Mouse (Mus musculus) thymus, postnatal 25 days (tissue): Measurements from ENCODE around the gene Gm4216.
"Not testable (repeated sequence)": the region's sequence is repeated elsewhere in the genome, so short reads cannot be mapped to it uniquely, and the experiment has no call there.

Source experiments
- DNase-seq: peaks from one replicate; pipeline ENCODE4 v3.0.0; 2022

Gm4216 gene

GRCm38 (mm10) chr7:23019823-23020222 lies at the start of gene Gm4216:
TSS of gene Gm4216 (minus strand) at chr7:23019923.
- DNase-seq: not testable (repeated sequence)

- DNase-seq: not testable (repeated sequence)
These were observed 47.6 kb upstream of the Gm4216 start, which contains the start of gene Gm8720 for GRCm38 (mm10) chr7:23067356-23067755. TSS of gene Gm8720 (minus strand) at chr7:23067456.

GRCm38 (mm10) chr7:23055240-23055639 lies 35.5 kb upstream of the Gm4216 start, which contains the start of gene Vmn1r163:
TSS of gene Vmn1r163 (plus strand) at chr7:23055540.
- not testable (repeated sequence) for DNase-seq

GRCm38 (mm10) chr7:22984573-22984972 lies 35.1 kb downstream of the Gm4216 start, which contains the start of gene Gm4214:
TSS of gene Gm4214 (minus strand) at chr7:22984673.
- not testable (repeated sequence) for DNase-seq
